17 mouse cellular contexts compared by ENCODE assay signal in the genomic region with DNA sequence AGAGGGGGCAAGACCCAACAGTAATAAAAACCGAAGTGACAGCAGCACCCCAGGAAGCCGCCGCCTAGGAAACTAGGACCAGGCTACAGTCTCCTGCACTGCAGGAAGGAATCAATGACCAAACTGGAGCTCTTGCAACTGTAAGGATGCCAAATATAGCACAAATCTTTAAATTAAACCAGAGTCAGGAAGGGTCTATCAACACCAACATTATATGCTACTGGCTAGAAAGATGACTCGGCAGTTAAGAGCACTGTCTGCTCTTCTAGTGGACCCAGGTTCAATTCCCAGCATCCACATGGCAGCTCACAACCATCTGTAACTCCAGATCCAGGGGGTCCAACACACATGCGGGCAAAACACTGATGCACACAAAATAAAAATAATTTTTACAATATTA.
"Had no signal": no experiment of that assay in that cellular context is flagged by ENCODE, and none has a peak within 500 bp of the region (broad histone marks: within the 10 kb centered on the region; RNA-seq: fewer than 3 reads in every experiment).

No protein-coding gene starts in this region.

- H3K4me3 ChIP-seq: neural tube, embryonic 12.5 days; neural tube, embryonic 13.5 days; neural tube, embryonic 15.5 days; stomach, embryonic 15.5 days had no signal

- H3K4me1 ChIP-seq: neural tube, embryonic 12.5 days had no signal

- H3K9me3 ChIP-seq: neural tube, embryonic 12.5 days; neural tube, embryonic 13.5 days; neural tube, embryonic 15.5 days; stomach, embryonic 15.5 days had no signal

- H3K9ac ChIP-seq: neural tube, embryonic 12.5 days; neural tube, embryonic 13.5 days; neural tube, embryonic 15.5 days; stomach, embryonic 15.5 days had no signal

- H3K36me3 ChIP-seq: neural tube, embryonic 12.5 days; neural tube, embryonic 13.5 days; neural tube, embryonic 15.5 days; stomach, embryonic 15.5 days had no signal

- H3K27ac ChIP-seq: neural tube, embryonic 12.5 days; neural tube, embryonic 13.5 days; neural tube, embryonic 15.5 days; stomach, embryonic 15.5 days; stomach, postnatal 0 days had no signal

- DNase-seq: retina, postnatal 1 day; right cerebral cortex, adult 18-20 months; right cerebral cortex, postnatal 14 days; right cerebral cortex, postnatal 25 days; right cerebral cortex, postnatal 4 days; spleen, adult 18-20 months; thymus, adult 18-20 months; thymus, adult 2 months; thymus, postnatal 14 days; thymus, postnatal 25 days; thymus, postnatal 36 days; thymus, postnatal 4 days had no signal
